Mouse (Mus musculus) liver, embryonic 14.5 days (tissue): Measurements from ENCODE around the gene Mrpl27. TPM values are rescaled to one million over a fixed set of nuclear protein-coding genes. Genes with fewer than 3 reads are reported as not detected.

Source experiments
- ATAC-seq: fragments of 200-750 bp; cut with Nextera tagmentation; 2 replicates; pipeline ENCODE4 v1.8.0; 2017; ENCODE audit warnings: moderate number of reproducible peaks, mild to moderate bottlenecking, moderate library complexity; ENCODE audit not compliant: insufficient read depth
- DNase-seq, 3 experiments: peaks; one replicate each; pipeline ENCODE4 v3.0.0-alpha.2; 2012 to 2013; ENCODE audit warnings: low read depth in 3 of 3, low spot score in 3 of 3
- H3K27ac ChIP-seq: fragments of 300-500 bp; sonication (generic); 2 replicates; pipeline ENCODE4 v1.5.1; 2014; ENCODE audit warnings: moderate library complexity, mild to moderate bottlenecking, control low read depth, inconsistent platforms
- H3K27me3 ChIP-seq: fragments of 300-500 bp; sonication (generic); 2 replicates; pipeline ENCODE4 v1.6.1; 2014; ENCODE audit warnings: mild to moderate bottlenecking, low read length, moderate library complexity; ENCODE audit not compliant: control insufficient read depth, insufficient read depth
- H3K36me3 ChIP-seq: fragments of 300-500 bp; sonication (generic); replicated peaks from 2 replicates; pipeline ENCODE4 v1.6.1; 2014; ENCODE audit warnings: low read depth; ENCODE audit not compliant: control insufficient read depth, insufficient read depth
- H3K4me1 ChIP-seq, 2 experiments: fragments of 200-500 bp in 1 of 2; fragments of 300-500 bp in 1 of 2; sonication (generic) in 1 of 2; replicated peaks; 2 replicates each; pipeline ENCODE4 v1.6.1; 2012 to 2014; ENCODE audit warnings: antibody characterized with exemption in 1 of 2, inconsistent platforms in 1 of 2, low read length in 1 of 2; ENCODE audit not compliant: control insufficient read depth in 2 of 2, insufficient read depth in 2 of 2
- H3K4me2 ChIP-seq: fragments of 300-500 bp; sonication (generic); 2 replicates; pipeline ENCODE4 v1.6.1; 2014; ENCODE audit warnings: low read depth, mild to moderate bottlenecking, control low read depth, moderate library complexity
- H3K4me3 ChIP-seq, 2 experiments: fragments of 200-500 bp in 1 of 2; fragments of 300-500 bp in 1 of 2; sonication (generic) in 1 of 2; 2 replicates each; pipeline ENCODE4 v1.5.1; 2012 to 2014; ENCODE audit warnings: low read depth in 2 of 2, low read length in 2 of 2, mild to moderate bottlenecking in 2 of 2, control low read depth in 1 of 2, inconsistent platforms in 1 of 2, moderate library complexity in 1 of 2; ENCODE audit not compliant: insufficient read depth in 1 of 2
- H3K9ac ChIP-seq: fragments of 300-500 bp; sonication (generic); replicated peaks from 2 replicates; pipeline ENCODE4 v1.6.1; 2014; ENCODE audit warnings: mild to moderate bottlenecking, control low read depth, moderate library complexity
- H3K9me3 ChIP-seq: fragments of 300-500 bp; sonication (generic); 2 replicates; pipeline ENCODE4 v1.6.1; 2016; ENCODE audit warnings: low read length, mixed read lengths; ENCODE audit not compliant: control insufficient read depth
- CTCF ChIP-seq: IDR thresholded peaks from 2 replicates; pipeline ENCODE4 v1.5.1; 2016; ENCODE audit warnings: antibody characterized with exemption, low read depth, control low read depth
- EP300 ChIP-seq: IDR thresholded peaks from 2 replicates; pipeline ENCODE4 v1.6.1; 2016; ENCODE audit warnings: antibody characterized with exemption, low read depth
- WGBS: fragments of 180-500 bp; shearing (Covaris S2); extraction: QIAGEN DNeasy Blood & Tissue Kit; methylation state at CpG from one replicate; pipeline ENCODE4 v1.1.7; 2014; ENCODE audit not compliant: insufficient replicate concordance; 5-methylcytosine and 5-hydroxymethylcytosine counted together
- polyA plus RNA-seq, 2 experiments: library from polyadenylated mRNA; depleted of rRNA in 1 of 2; stranded (reverse) in 1 of 2; unstranded in 1 of 2; fragments of >200 nt; fragmentation: Nextera tagmentation in 1 of 2; extraction: Ambion mirVana in 1 of 2; gene quantifications; 2 replicates each; pipeline versions ENCODE4 v1.2.1 to v1.2.3; 2012 to 2014

The Mrpl27 gene
- polyA plus RNA-seq, 2 experiments = 56.8 to 61.3 TPM

- no peak overlapping the region for H3K4me2 ChIP-seq
These were observed 48.6 kb downstream of the Mrpl27 start for GRCm38 (mm10) chr11:94702216-94702610.

GRCm38 (mm10) chr11:94704020-94704419 is 50.5 kb downstream of the Mrpl27 start:
- no peaks in the 10 kb centered on the region for H3K9me3 ChIP-seq
- 22% methylated on average over 7 of the region's 7 CpGs for WGBS
- H3K4me2 ChIP-seq = no peak overlapping the region
- no peaks in the 10 kb centered on the region for H3K36me3 ChIP-seq
- TF ChIP-seq CTCF (peak; percentile 18; the same call in 1 of the 2 replicates), EP300 (no peak)
- no peak for DNase-seq
- H3K27me3 ChIP-seq = no peaks in the 10 kb centered on the region
- H3K4me1 ChIP-seq = no peaks in the 10 kb centered on the region
- no peak for ATAC-seq
- no peak overlapping the region for H3K9ac ChIP-seq
- H3K4me3 ChIP-seq = no peak overlapping the region
- no peak overlapping the region for H3K27ac ChIP-seq

More at GRCm38 (mm10) chr11:94702216-94702610, 48.6 kb downstream of the Mrpl27 start:
- no peaks in the 10 kb centered on the region for H3K9me3 ChIP-seq
- no peaks in the 10 kb centered on the region for H3K4me1 ChIP-seq
- ATAC-seq (no peak), DNase-seq (no peak)
- H3K9ac ChIP-seq = no peak overlapping the region
- TF ChIP-seq EP300 = no peak
- no peak for TF ChIP-seq CTCF
- no peaks in the 10 kb centered on the region for H3K36me3 ChIP-seq
- H3K27me3 ChIP-seq = no peaks in the 10 kb centered on the region
- no peak overlapping the region for H3K27ac ChIP-seq
- H3K4me3 ChIP-seq = no peak overlapping the region
- 52% methylated on average over 3 of the region's 3 CpGs for WGBS

GRCm38 (mm10) chr11:94704472-94704871 is 50.9 kb downstream of the Mrpl27 start, which contains the start of gene Gm11541:
Gene Gm11541, minus strand, starts transcription at chr11:94704499.
- WGBS = 56% methylated on average over 5 of the region's 5 CpGs
- ATAC-seq (no peak), DNase-seq (no peak)
- no peaks in the 10 kb centered on the region for H3K4me1 ChIP-seq
- no peak within 1 kb of the TSS for H3K9ac ChIP-seq
- H3K4me3 ChIP-seq = no peak within 1 kb of the TSS
- no peaks in the 10 kb centered on the region for H3K27me3 ChIP-seq
- no peak within 1 kb of the TSS for H3K27ac ChIP-seq
- no peak within 1 kb of the TSS for H3K4me2 ChIP-seq
- no peaks in the 10 kb centered on the region for H3K9me3 ChIP-seq
- H3K36me3 ChIP-seq = no peaks in the 10 kb centered on the region
- no peak for TF ChIP-seq EP300
- no peak for TF ChIP-seq CTCF

Other genes starting within 250 kb of the Mrpl27 start
- gene Cacna1g, start 179.6 kb upstream of the Mrpl27 start, polyA plus RNA-seq (2012; rRNA removed) = 6.1 and 7.3 TPM in 2 replicates
- 0.89 and 3.1 TPM in 2 replicates for gene Cacna1g, start 179.6 kb upstream of the Mrpl27 start, polyA plus RNA-seq (2014; fragmentation: Nextera tagmentation; extraction: Ambion mirVana)
- not detected in 2 replicates for gene Spata20, start 167.6 kb upstream of the Mrpl27 start, polyA plus RNA-seq (2012; rRNA removed)
- gene Spata20, start 167.6 kb upstream of the Mrpl27 start, polyA plus RNA-seq (2014; fragmentation: Nextera tagmentation; extraction: Ambion mirVana) = not detected in 2 replicates
- 0.02 and 0.04 TPM in 2 replicates for gene Epn3, start 153.8 kb upstream of the Mrpl27 start, polyA plus RNA-seq (2012; rRNA removed)
- not detected in 2 replicates for gene Epn3, start 153.8 kb upstream of the Mrpl27 start, polyA plus RNA-seq (2014; fragmentation: Nextera tagmentation; extraction: Ambion mirVana)
- gene Mycbpap, start 132.0 kb upstream of the Mrpl27 start, polyA plus RNA-seq (2012; rRNA removed) = 0.03 and 0.09 TPM in 2 replicates
- gene Mycbpap, start 132.0 kb upstream of the Mrpl27 start, polyA plus RNA-seq (2014; fragmentation: Nextera tagmentation; extraction: Ambion mirVana) = not detected in 2 replicates
- 1.2 and 1.4 TPM in 2 replicates for gene Rsad1, start 104.5 kb upstream of the Mrpl27 start, polyA plus RNA-seq (2012; rRNA removed)
- gene Rsad1, start 104.5 kb upstream of the Mrpl27 start, polyA plus RNA-seq (2014; fragmentation: Nextera tagmentation; extraction: Ambion mirVana) = 0.51 and 0.72 TPM in 2 replicates
- 0.02 and 0.03 TPM in 2 replicates for gene Chad, start 88.7 kb upstream of the Mrpl27 start, polyA plus RNA-seq (2012; rRNA removed)
- gene Chad, start 88.7 kb upstream of the Mrpl27 start, polyA plus RNA-seq (2014; fragmentation: Nextera tagmentation; extraction: Ambion mirVana) = 0.09 TPM in 1 of 2 replicates, not detected in the other
- 3.2 and 3.9 TPM in 2 replicates for gene Acsf2, start 51.9 kb upstream of the Mrpl27 start, polyA plus RNA-seq (2012; rRNA removed)
- 1.3 and 1.4 TPM in 2 replicates for gene Acsf2, start 51.9 kb upstream of the Mrpl27 start, polyA plus RNA-seq (2014; fragmentation: Nextera tagmentation; extraction: Ambion mirVana)
- gene Lrrc59, start 24.0 kb upstream of the Mrpl27 start, polyA plus RNA-seq (2012; rRNA removed) = 36.3 and 52.7 TPM in 2 replicates
- gene Lrrc59, start 24.0 kb upstream of the Mrpl27 start, polyA plus RNA-seq (2014; fragmentation: Nextera tagmentation; extraction: Ambion mirVana) = 66.4 and 73.4 TPM in 2 replicates
- 12.8 and 15.4 TPM in 2 replicates for gene Eme1, start 197 bp downstream of the Mrpl27 start, polyA plus RNA-seq (2012; rRNA removed)
- gene Eme1, start 197 bp downstream of the Mrpl27 start, polyA plus RNA-seq (2014; fragmentation: Nextera tagmentation; extraction: Ambion mirVana) = 13.0 and 15.7 TPM in 2 replicates
- 2.8 and 3.6 TPM in 2 replicates for gene Xylt2, start 23.7 kb downstream of the Mrpl27 start, polyA plus RNA-seq (2012; rRNA removed)
- gene Xylt2, start 23.7 kb downstream of the Mrpl27 start, polyA plus RNA-seq (2014; fragmentation: Nextera tagmentation; extraction: Ambion mirVana) = 1.8 and 2.7 TPM in 2 replicates
- not detected in 2 replicates for gene Gm11541, start 50.7 kb downstream of the Mrpl27 start, polyA plus RNA-seq (2012; rRNA removed)
- not detected in 2 replicates for gene Gm11541, start 50.7 kb downstream of the Mrpl27 start, polyA plus RNA-seq (2014; fragmentation: Nextera tagmentation; extraction: Ambion mirVana)
- gene Cdc34b, start 88.0 kb downstream of the Mrpl27 start, polyA plus RNA-seq (2012; rRNA removed) = 0.03 TPM in 1 of 2 replicates, not detected in the other
- 0.08 TPM in 1 of 2 replicates, not detected in the other for gene Cdc34b, start 88.0 kb downstream of the Mrpl27 start, polyA plus RNA-seq (2014; fragmentation: Nextera tagmentation; extraction: Ambion mirVana)
- gene Tmem92, start 128.9 kb downstream of the Mrpl27 start, polyA plus RNA-seq (2012; rRNA removed) = not detected in 2 replicates
- gene Tmem92, start 128.9 kb downstream of the Mrpl27 start, polyA plus RNA-seq (2014; fragmentation: Nextera tagmentation; extraction: Ambion mirVana) = not detected in 2 replicates